ENCODE assay signal across 11 mouse cellular contexts in the genomic region with DNA sequence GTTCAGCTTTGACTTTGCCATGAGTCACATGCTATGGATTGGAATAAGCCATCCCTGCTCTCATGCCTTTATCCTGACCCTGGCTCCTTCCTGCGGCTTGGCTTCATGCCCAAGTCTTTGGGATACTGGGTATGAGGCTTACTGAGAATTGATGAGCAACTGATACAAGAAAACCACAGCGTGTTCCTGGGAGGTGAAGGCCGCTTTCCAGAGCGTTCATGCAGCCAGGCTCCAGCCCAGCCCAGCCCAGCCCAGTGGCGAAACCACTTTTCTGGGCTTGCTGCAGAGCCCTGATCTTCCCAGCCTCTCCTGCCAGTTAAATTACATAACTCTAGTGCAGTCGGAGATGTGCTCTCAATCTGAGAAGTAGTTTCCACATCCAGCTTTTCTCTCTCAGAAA.
DNase-seq lines count a peak whose midpoint lies in the region; ATAC-seq lines count a peak whose summit lies in the region.
"Had no signal": no experiment of that assay in that cellular context is flagged by ENCODE, and none has a peak within 500 bp of the region (broad histone marks: within the 10 kb centered on the region; RNA-seq: fewer than 3 reads in every experiment).

No protein-coding gene starts in this region.

- H3K9ac ChIP-seq in embryonic facial prominence, embryonic 13.5 days, result no peak overlapping the region
- no peak overlapping the region for H3K9ac ChIP-seq in embryonic facial prominence, embryonic 15.5 days
- H3K9ac ChIP-seq in hindbrain, embryonic 13.5 days, result no peak overlapping the region
- H3K9ac ChIP-seq: liver, embryonic 14.5 days; midbrain, embryonic 13.5 days had no signal

- no peaks in the 10 kb centered on the region; the same call in 1 of the 2 replicates for H3K4me1 ChIP-seq in embryonic facial prominence, embryonic 13.5 days
- peaks cover 5% of the 10 kb centered on the region for H3K4me1 ChIP-seq in embryonic facial prominence, embryonic 10.5 days
- H3K4me1 ChIP-seq in embryonic facial prominence, embryonic 15.5 days, result no peaks in the 10 kb centered on the region
- H3K4me1 ChIP-seq in hindbrain, embryonic 13.5 days (replicated peaks), result 0 out of 2 replicates have a peak, but pooled peaks cover 3% of the 10 kb centered on the region
- H3K4me1 ChIP-seq: midbrain, embryonic 13.5 days had no signal

- H3K4me2 ChIP-seq in embryonic facial prominence, embryonic 13.5 days, result no peak overlapping the region
- no peak overlapping the region for H3K4me2 ChIP-seq in embryonic facial prominence, embryonic 15.5 days (replicated peaks)
- no peak overlapping the region for H3K4me2 ChIP-seq in hindbrain, embryonic 13.5 days
- H3K4me2 ChIP-seq: midbrain, embryonic 13.5 days had no signal

- 0 out of 2 replicates have a peak, but pooled peaks have one; percentile 43 for ATAC-seq in embryonic facial prominence, embryonic 13.5 days (ENCODE audit: insufficient number of reproducible peaks, insufficient read depth, low FRiP score, low TSS enrichment, low read depth)
- ATAC-seq in embryonic facial prominence, embryonic 15.5 days (ENCODE audit: insufficient number of reproducible peaks, low FRiP score, low TSS enrichment, low read depth), result peak; percentile 75
- ATAC-seq in hindbrain, embryonic 13.5 days (ENCODE audit: low FRiP score), result no peak
- ATAC-seq: midbrain, embryonic 13.5 days had no signal

- 0 out of 2 replicates have a peak overlapping the region, but pooled peaks have one; percentile 23 for H3K27ac ChIP-seq in embryonic facial prominence, embryonic 13.5 days
- H3K27ac ChIP-seq in embryonic facial prominence, embryonic 10.5 days (replicated peaks), result no peak overlapping the region
- no peak overlapping the region for H3K27ac ChIP-seq in embryonic facial prominence, embryonic 15.5 days (replicated peaks)
- H3K27ac ChIP-seq in hindbrain, embryonic 13.5 days, result no peak overlapping the region
- H3K27ac ChIP-seq: liver, embryonic 14.5 days; midbrain, embryonic 13.5 days had no signal

- H3K27me3 ChIP-seq in embryonic facial prominence, embryonic 13.5 days, result no peaks in the 10 kb centered on the region
- H3K27me3 ChIP-seq in embryonic facial prominence, embryonic 10.5 days (replicated peaks; ENCODE audit: low read depth, poor library complexity, severe bottlenecking), result no peaks in the 10 kb centered on the region
- H3K27me3 ChIP-seq in embryonic facial prominence, embryonic 15.5 days, result no peaks in the 10 kb centered on the region
- H3K27me3 ChIP-seq in hindbrain, embryonic 13.5 days, result no peaks in the 10 kb centered on the region
- H3K27me3 ChIP-seq: midbrain, embryonic 13.5 days had no signal

- no peaks in the 10 kb centered on the region for H3K36me3 ChIP-seq in embryonic facial prominence, embryonic 13.5 days
- H3K36me3 ChIP-seq in embryonic facial prominence, embryonic 10.5 days (replicated peaks), result no peaks in the 10 kb centered on the region
- H3K36me3 ChIP-seq in embryonic facial prominence, embryonic 15.5 days, result no peaks in the 10 kb centered on the region
- H3K36me3 ChIP-seq in hindbrain, embryonic 13.5 days, result no peaks in the 10 kb centered on the region
- H3K36me3 ChIP-seq: midbrain, embryonic 13.5 days had no signal

- DNase-seq in embryonic facial prominence, embryonic 10.5 days (ENCODE audit: low spot score), result no peak
- DNase-seq in urinary bladder, postnatal 14 days (ENCODE audit: low spot score), result peak; percentile 34
- DNase-seq in urinary bladder, adult 2 months (ENCODE audit: low spot score), result no peak
- DNase-seq in testis, postnatal 14 days (ENCODE audit: low spot score), result peak; percentile 45
- DNase-seq in right cerebral cortex, adult 18-20 months, result no peak
- DNase-seq: B cell, adult 2 months had no signal

- H3K9me3 ChIP-seq in embryonic facial prominence, embryonic 13.5 days, result no peaks in the 10 kb centered on the region
- H3K9me3 ChIP-seq in embryonic facial prominence, embryonic 10.5 days, result no peaks in the 10 kb centered on the region
- no peaks in the 10 kb centered on the region for H3K9me3 ChIP-seq in embryonic facial prominence, embryonic 15.5 days (replicated peaks)
- no peaks in the 10 kb centered on the region for H3K9me3 ChIP-seq in hindbrain, embryonic 13.5 days
- H3K9me3 ChIP-seq: midbrain, embryonic 13.5 days had no signal

- 83% methylated on average over 6 of the region's 6 CpGs for WGBS in embryonic facial prominence, embryonic 13.5 days
- WGBS in embryonic facial prominence, embryonic 10.5 days, result 89% methylated on average over 6 of the region's 6 CpGs
- WGBS in embryonic facial prominence, embryonic 15.5 days, result 63% methylated on average over 6 of the region's 6 CpGs
- WGBS in hindbrain, embryonic 13.5 days, result 88% methylated on average over 6 of the region's 6 CpGs

- no peak overlapping the region for H3K4me3 ChIP-seq in embryonic facial prominence, embryonic 13.5 days
- no peak overlapping the region for H3K4me3 ChIP-seq in embryonic facial prominence, embryonic 10.5 days
- no peak overlapping the region for H3K4me3 ChIP-seq in embryonic facial prominence, embryonic 15.5 days (replicated peaks)
- H3K4me3 ChIP-seq in hindbrain, embryonic 13.5 days, result no peak overlapping the region
- H3K4me3 ChIP-seq: midbrain, embryonic 13.5 days had no signal

Comparison
In these comparisons a context has a peak if more than half of its experiments do, and no peak if none do; other contexts are left out.
1. DNase-seq: peak in urinary bladder, postnatal 14 days (single experiment) and testis, postnatal 14 days (single experiment); none in embryonic facial prominence, embryonic 10.5 days (single experiment), urinary bladder, adult 2 months (single experiment) and right cerebral cortex, adult 18-20 months (single experiment).